Mouse (Mus musculus) MEL (cell line): ENCODE measurements around the gene Egfem1.

Experiments
- CHD2 ChIP-seq: IDR thresholded peaks from 2 replicates; pipeline ENCODE4 v1.6.1; 2011; ENCODE audit warnings: low read length, improper control_type of control experiment
- CTCF ChIP-seq, 3 experiments: IDR thresholded peaks in 2 of 3; conservative IDR thresholded peaks in 1 of 3; 2 replicates each; pipeline ENCODE4 v1.5.1; 2011 to 2012; ENCODE audit warnings: low read length in 3 of 3, low read depth in 2 of 3, mild to moderate bottlenecking in 2 of 3, improper control_type of control experiment in 1 of 3, inconsistent platforms in 1 of 3, mixed read lengths in 1 of 3, moderate library complexity in 1 of 3; ENCODE audit not compliant: control insufficient read depth in 1 of 3, insufficient read depth in 1 of 3, poor library complexity in 1 of 3, severe bottlenecking in 1 of 3
- HCFC1 ChIP-seq: IDR thresholded peaks from 2 replicates; pipeline ENCODE4 v1.6.1; 2012; ENCODE audit warnings: low read depth, mild to moderate bottlenecking, inconsistent platforms, low read length, improper control_type of control experiment, moderate library complexity
- KAT2A ChIP-seq: conservative IDR thresholded peaks from 2 replicates; pipeline ENCODE4 v1.6.1; 2012; ENCODE audit warnings: low read depth, low read length, improper control_type of control experiment, inconsistent platforms
- POLR2A ChIP-seq, 2 experiments: IDR thresholded peaks; 2 replicates each; pipeline ENCODE4 v1.6.1; 2011 to 2012; ENCODE audit warnings: low read length in 2 of 2, mild to moderate bottlenecking in 2 of 2, control low read depth in 1 of 2, improper control_type of control experiment in 1 of 2, low read depth in 1 of 2, moderate library complexity in 1 of 2; ENCODE audit not compliant: control insufficient read depth in 1 of 2, insufficient read depth in 1 of 2, poor library complexity in 1 of 2

DNA sequence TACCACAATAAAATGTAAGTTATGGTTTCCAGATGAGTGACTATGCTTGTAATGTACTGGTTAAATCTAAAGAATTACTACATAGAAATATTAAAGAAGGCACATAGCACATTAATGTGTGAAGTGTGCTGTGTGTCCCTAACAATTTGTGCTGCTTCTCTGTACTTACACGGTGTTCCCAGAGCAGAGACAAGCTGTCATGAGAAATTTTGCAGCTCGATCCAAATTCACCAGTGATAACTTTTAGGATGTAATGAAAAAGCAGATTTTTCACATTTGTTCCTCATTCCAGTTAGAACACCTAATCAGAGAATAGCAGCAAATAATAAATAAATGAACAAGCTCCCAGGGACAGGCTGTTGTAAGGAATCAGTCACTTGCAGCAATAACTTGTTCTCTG is 416.4 kb downstream of the Egfem1 start:
- TF ChIP-seq POLR2A (IDR thresholded peaks at IDR 0.05; ENCODE audit: control insufficient read depth in 1 of 2, insufficient read depth in 1 of 2, low read depth in 1 of 2, low read length in 2 of 2, poor library complexity in 1 of 2) (no peak), KAT2A (no peak), CTCF (IDR thresholded peaks at IDR 0.05 in 2 of 3, conservative IDR thresholded peaks at IDR 0.05 in 1 of 3; ENCODE audit: control insufficient read depth in 1 of 3, insufficient read depth in 1 of 3, low read depth in 2 of 3, low read length in 3 of 3, poor library complexity in 1 of 3, severe bottlenecking in 1 of 3) (no peak), CHD2 (no peak), HCFC1 (no peak)
